Mouse (Mus musculus): ENCODE results near the gene Nt5c2.

The Nt5c2 gene

DNA sequence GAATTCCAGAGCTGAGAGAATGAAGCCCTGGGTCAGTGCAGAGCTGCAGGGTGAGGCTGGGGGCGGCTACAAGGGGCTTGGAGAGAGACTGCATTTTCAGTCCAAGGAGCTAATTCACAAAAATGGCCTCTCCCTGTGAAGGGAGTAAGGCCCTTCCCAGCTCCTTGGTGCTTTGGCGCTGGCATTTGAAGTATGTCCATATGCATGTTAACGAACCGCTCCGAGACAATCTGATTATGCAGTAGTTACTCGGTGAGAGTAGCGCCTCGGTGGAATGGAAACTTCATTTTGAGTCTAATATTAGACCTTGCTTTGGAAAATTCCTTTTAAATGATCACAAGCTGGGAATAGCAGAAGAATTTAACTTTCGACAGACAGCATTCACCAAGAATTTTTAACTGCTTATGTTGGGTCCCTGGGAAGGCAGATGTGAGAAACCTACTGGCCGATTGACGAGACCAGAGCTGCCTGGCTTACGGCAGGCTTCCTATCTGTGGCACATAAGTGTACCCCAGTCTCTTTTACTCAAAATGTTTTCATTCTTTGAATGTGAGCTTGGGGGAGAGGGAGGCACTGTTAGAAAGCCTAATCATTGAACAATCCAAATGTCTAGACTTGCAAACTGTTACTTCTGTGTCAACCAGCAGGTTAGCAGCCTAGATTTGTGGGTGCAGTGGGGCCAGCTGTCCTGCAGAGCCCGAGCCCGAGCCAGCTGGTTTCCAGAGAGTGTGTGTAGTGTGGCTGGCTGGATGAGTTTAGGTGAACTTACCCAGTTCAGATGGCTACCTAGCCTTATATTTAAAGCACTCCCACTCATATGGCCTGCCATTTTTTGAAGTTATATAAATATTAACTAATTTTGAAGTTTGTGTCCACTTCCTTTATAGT is 166.3 kb downstream of the Nt5c2 start:
- no peak for DNase-seq (ENCODE audit: low read depth, low spot score)

DNA sequence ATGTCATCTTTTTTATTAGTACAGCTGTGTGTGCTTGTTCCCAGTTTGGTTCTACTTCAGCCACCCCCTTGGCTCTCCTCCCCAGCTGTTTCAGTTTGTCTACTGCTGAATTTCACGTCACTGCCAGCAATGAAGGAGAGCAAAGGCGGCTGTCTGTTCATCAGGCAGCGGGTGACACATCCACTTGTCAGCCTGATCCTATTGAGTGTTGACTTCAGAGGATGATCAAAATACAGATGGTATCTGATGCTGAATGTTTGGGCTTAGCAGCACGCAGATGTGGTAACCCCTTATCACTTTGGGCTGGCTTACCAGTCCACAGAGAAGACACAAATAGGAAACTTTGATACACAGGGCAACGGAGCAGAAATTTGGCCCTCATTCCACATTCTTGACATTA is 168.5 kb downstream of the Nt5c2 start:
- DNase-seq (ENCODE audit: low read depth, low spot score): no peak

- no peak for DNase-seq (ENCODE audit: low read depth, low spot score)
Observed at GRCm38 (mm10) chr19:46846056-46846455, 168.9 kb downstream of the Nt5c2 start.

- no peak for DNase-seq (ENCODE audit: low read depth, low spot score)
Observed at GRCm38 (mm10) chr19:46843030-46843429, 171.9 kb downstream of the Nt5c2 start.

DNA sequence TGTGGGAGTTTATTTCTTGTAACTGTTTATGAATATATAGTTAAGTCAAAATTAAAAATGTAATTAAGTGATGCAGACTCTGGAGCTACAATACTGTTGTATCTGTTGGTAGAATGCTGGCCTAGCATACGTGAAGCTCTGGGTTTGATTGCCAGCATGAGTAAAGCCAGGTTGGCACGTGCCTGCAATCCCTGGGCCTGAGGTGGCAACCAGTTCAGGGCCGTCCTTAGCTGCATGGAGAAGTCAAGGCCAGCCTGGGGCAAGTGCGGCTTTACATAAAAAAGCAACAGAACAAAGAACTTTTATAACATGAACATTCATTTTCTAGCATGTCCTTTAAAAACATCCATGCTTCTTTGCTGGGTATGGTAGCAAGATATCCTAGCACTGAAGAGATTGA is 173.9 kb downstream of the Nt5c2 start:
- DNase-seq (ENCODE audit: low read depth, low spot score): no peak

GRCm38 (mm10) chr19:46837290-46838079 is 177.5 kb downstream of the Nt5c2 start:
- DNase-seq (ENCODE audit: low read depth, low spot score): no peak

- DNase-seq (ENCODE audit: low read depth, low spot score): no peak
Observed at GRCm38 (mm10) chr19:46836085-46836484, 178.9 kb downstream of the Nt5c2 start.

- no peak for DNase-seq (ENCODE audit: low read depth, low spot score)
Observed at GRCm38 (mm10) chr19:46835339-46835738, 179.6 kb downstream of the Nt5c2 start.

- no peak for DNase-seq (ENCODE audit: low read depth, low spot score)
Observed at GRCm38 (mm10) chr19:46834301-46834700, 180.7 kb downstream of the Nt5c2 start.

Measured in retina, postnatal 7 days (tissue).